Mouse (Mus musculus) adrenal gland, postnatal 14 days (tissue): Measurements from ENCODE around the gene Cyp11a1. TPM values are rescaled to one million over a fixed set of nuclear protein-coding genes. Genes with fewer than 3 reads are reported as not detected.

Experiments used
- DNase-seq: peaks from one replicate; pipeline ENCODE4 v3.0.0; 2021; ENCODE audit warnings: mixed read lengths
- long read RNA-seq, 2 experiments: library from polyadenylated mRNA; stranded (forward); transcript quantifications; one replicate each; pipeline ENCODE4 v2.0.0; 2021
- total RNA-seq: library from RNA; stranded (reverse); gene quantifications from 2 replicates; pipeline ENCODE4 v1.2.3, GENCODE M21; 2021

Cyp11a1 gene
- 2,863 and 3,093 TPM in 2 replicates for total RNA-seq
- long read RNA-seq, experiment 1, transcript Cyp11a1-201 (9 exons, 2,120 nt): major isoform, 9,409 of 22,720 reads
- long read RNA-seq, experiment 1, partial matches to known transcripts: 1,859 of 22,720 reads
- long read RNA-seq, experiment 1, other reads (novel, unspliced or antisense): 11,452 of 22,720 reads
- long read RNA-seq, experiment 2, transcript Cyp11a1-201 (9 exons, 2,120 nt): major isoform, 5,024 of 17,887 reads
- long read RNA-seq, experiment 2, partial matches to known transcripts: 12,559 of 17,887 reads
- long read RNA-seq, experiment 2, other reads (novel, unspliced or antisense): 302 of 17,887 reads

- DNase-seq: peak; percentile 1
These were observed at the start of gene Cyp11a1 for GRCm38 (mm10) chr9:58005753-58006461. Cyp11a1 (plus strand) TSS chr9:58006411.

- DNase-seq: no peak
These were observed 49.4 kb upstream of the Cyp11a1 start for GRCm38 (mm10) chr9:57956838-57957236.

GRCm38 (mm10) chr9:57958615-57959014 is 47.6 kb upstream of the Cyp11a1 start:
- DNase-seq: no peak

GRCm38 (mm10) chr9:57959399-57959798 is 46.8 kb upstream of the Cyp11a1 start:
- DNase-seq: no peak

GRCm38 (mm10) chr9:57959886-57960866 is 46.0 kb upstream of the Cyp11a1 start:
- DNase-seq: peak; percentile 50

- DNase-seq: no peak
These were observed 45.0 kb upstream of the Cyp11a1 start for GRCm38 (mm10) chr9:57961226-57961625.

GRCm38 (mm10) chr9:57961863-57962778 is 44.1 kb upstream of the Cyp11a1 start:
- DNase-seq: no peak

- DNase-seq: no peak
These were observed 42.8 kb upstream of the Cyp11a1 start for GRCm38 (mm10) chr9:57963249-57963997.

- DNase-seq: no peak
These were observed 42.2 kb upstream of the Cyp11a1 start for GRCm38 (mm10) chr9:57963998-57964395.

GRCm38 (mm10) chr9:57964528-57965250 is 41.5 kb upstream of the Cyp11a1 start:
- no peak for DNase-seq

- DNase-seq: peak; percentile 89
These were observed 40.7 kb upstream of the Cyp11a1 start for GRCm38 (mm10) chr9:57965281-57966185.

- peak; percentile 54 for DNase-seq
These were observed 38.8 kb upstream of the Cyp11a1 start for GRCm38 (mm10) chr9:57967237-57967960.

GRCm38 (mm10) chr9:57968166-57968771 is 37.9 kb upstream of the Cyp11a1 start:
- DNase-seq: no peak

GRCm38 (mm10) chr9:57968783-57969542 is 37.2 kb upstream of the Cyp11a1 start:
- no peak for DNase-seq

GRCm38 (mm10) chr9:57969736-57970495 is 36.3 kb upstream of the Cyp11a1 start:
- DNase-seq: peak; percentile 50

- no peak for DNase-seq
These were observed 34.8 kb upstream of the Cyp11a1 start for GRCm38 (mm10) chr9:57971413-57971812.
